Mouse (Mus musculus) central nervous system, embryonic 14 days (tissue): ENCODE measurements around the gene Shbg. TPM values are rescaled to one million over a fixed set of nuclear protein-coding genes. Genes with fewer than 3 reads are reported as not detected.

Experiments used
- polyA plus RNA-seq: library from polyadenylated mRNA; depleted of rRNA; stranded (reverse); fragments of >200 nt; gene quantifications from 2 replicates; pipeline ENCODE4 v1.2.3, GENCODE M21; 2012; rRNA removed

The Shbg gene
- not detected in 2 replicates for polyA plus RNA-seq

DNA sequence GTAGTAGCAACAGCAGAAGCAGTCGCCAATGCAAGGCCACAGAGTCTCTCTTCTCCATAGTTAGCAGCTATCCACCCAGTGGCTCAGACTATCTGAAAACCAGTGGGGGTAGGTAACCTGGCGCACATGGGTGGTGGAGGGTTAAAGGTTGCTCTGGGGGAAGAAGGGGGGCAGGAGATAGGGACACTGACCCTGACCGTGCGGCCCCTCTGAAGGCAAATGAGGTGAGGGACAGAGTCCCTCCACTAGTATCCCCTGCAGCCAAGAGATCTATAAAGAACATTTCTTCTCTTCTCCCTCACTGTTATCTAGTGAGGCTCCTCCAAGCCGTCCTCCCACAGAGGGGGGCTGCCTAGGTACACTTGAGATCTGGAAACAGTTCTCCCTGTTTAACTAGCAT, at the start of gene Shbg:
Gene Shbg (minus strand): TSS at position 101 of the 400 bp plus-strand sequence.

DNA sequence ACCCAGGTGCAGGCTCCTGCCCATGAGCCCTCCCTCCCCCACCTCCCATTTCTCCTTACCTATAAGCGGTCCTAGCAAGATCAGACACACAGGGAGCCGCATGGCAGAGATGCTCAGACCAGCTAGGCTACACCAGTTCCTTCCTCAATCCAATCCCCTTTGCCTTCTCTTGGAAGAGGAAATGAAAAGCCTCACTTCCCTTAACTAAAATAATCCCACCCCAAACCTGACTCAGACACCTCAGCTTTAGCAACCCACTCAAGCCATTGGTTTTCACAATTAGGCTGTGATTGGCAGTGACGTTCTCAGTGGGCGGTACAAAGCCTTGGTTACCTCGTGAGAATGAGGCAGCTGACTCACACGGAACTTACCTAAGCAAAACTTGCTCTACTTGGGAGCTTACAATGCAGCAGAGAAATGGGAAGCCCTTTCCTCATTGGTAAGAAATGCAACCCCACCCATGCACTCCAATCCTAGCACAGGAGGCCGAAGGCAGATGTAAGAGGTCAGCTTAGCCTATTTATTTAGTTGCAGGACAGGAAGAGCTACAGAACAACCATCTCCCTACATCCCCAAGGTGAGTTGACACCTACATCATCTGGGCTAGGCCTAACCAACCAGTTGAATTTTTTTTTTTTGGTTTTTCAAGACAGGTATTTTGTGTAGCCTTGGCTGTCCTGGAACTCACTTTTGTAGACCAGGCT, 48.4 kb upstream of the Shbg start, which contains the start of gene Cd68:
Gene Cd68 (minus strand): TSS at position 193 of the 704 bp plus-strand sequence.

DNA sequence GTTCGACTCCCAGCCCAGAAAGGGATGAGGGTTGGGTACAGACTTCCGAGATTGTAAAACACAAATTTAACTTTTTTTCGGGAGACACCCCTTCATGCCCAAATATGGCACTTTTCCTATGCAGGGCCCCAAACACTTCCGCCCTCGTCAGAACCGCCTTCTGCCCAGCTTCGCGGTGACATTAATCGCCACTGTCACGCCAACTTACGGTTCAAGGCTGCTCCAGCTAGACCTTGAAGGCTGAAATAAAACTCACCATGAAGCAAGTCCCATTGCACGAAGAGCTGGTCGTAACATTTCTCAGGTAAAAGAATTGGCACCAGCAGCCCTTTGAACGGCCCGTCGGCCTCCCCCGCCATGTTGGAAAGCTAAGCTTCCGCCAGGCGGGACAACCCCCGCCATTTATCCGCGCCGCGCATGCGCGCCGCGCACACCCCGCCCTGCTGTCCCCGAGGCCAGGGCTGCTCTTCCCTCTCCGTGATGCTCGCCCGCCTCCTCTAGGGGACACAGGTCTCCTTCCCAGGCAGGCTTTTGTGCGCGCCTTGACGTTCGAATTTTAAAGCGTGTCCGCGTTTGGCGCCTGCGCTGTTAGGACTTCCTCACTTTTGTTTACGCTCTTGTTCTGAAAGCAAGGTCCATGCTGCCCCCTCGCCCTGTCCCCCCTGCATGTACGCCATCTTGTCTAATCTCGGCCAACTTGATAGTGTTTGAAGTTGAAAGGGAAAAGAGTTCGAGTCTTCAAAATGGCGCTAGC, 44.7 kb upstream of the Shbg start, which contains the start of gene Mpdu1:
Gene Mpdu1 (minus strand): TSS at position 430 of the 754 bp plus-strand sequence.

DNA sequence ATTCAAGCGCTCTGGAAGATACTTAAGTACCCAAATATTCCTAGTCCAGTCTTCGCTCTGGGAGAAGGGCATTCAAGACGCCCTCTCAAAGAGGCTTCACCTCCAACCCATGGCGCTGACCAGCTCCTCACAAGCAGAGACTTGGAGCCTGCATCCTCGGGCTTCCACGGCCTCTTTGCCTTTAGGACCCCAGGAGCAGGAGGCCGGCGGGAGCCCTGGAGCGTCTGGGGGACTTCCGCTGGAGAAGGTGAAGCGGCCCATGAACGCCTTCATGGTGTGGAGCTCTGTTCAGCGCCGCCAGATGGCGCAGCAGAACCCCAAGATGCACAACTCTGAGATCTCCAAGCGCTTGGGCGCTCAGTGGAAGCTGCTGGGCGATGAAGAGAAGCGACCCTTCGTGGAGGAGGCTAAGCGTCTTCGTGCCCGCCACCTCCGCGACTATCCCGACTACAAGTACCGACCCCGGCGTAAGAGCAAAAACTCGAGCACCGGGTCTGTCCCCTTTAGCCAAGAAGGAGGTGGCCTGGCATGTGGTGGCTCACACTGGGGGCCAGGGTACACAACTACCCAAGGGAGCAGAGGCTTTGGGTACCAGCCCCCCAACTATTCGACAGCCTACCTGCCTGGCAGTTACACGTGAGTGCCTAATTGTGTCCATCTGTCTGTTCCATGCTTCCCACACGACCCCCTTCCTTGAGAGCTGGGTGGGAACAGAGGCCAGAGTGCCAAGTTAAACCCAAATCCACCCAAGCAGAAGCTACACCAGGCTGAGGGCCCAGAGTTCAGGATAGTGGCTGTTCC, 37.8 kb upstream of the Shbg start, which contains the start of gene Sox15:
Gene Sox15 (plus strand): TSS at position 51 of the 801 bp plus-strand sequence.

DNA sequence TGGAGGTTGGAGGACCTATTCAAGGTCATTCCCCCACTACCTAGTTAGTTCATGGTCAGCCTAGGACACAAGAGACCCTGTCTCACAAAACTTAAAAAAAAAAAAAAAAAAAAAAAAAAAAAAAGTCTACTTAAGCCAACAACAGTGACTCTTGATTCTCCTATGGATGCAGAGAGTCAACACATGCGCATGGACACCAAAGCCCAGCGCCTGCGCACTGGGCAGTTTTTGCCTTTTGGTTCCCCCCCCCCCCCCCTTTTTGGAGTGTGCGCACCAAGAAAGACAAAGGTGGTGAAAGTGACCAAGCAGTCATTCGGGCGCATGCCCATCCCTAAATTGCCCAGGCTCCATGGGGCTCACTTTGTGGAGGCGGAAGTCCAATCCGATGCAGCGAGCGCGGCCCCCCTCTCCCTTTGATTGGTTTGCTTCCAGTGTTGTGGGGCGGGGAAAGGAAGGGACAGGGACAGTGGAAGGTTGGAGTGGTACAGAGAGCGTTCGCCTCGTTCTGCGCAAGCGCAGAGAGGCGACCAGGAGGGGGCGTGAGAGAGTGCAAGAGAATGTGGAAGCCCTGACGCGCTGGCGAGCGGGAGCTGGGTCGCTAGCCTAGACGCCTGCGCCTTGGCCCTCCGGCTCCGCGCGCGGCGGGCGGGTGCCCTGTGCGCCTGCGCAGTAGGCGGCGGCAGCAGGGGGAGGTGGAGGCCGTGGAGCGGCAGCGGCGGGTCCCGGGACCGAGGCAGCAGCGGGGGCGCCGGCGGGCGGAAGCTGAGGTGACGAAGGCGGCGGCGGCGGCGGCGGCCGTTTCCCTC, 14.8 kb upstream of the Shbg start, which contains the start of gene Fxr2:
Gene Fxr2 (plus strand): TSS at position 707 of the 806 bp plus-strand sequence.

DNA sequence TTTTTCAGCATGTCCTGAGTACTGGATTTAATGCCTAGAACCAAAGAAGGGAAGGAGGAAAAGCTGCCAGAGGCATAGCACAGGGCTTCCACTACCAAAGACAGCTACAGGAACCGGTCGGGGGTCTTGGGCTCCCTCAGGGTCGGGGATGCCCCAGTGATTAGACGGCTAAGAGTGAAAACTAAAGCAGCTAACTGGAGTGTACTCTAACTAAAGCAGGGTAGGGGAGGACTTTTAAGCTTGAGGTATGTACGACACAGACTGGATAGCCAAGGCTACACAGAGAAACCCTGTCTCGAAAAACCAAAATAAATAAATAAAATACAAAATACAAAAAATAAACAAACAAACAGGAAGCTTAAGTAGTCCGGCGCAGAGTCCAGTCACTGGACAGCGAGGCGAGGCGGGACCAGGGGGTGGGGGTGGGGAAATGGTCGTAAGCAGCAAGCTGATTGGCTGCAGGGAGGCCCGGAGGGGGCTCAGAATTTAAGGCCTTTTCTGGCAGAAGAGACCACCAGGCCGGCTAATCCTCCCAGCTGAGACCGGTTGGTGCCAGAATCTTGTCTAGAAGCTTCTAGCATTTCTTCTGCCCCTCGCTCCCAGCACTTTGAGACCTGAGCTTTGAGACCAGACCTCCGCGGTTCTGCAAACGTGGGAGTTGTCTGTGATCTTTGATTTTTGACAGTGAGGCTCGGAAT, 4.0 kb upstream of the Shbg start, which contains the start of gene Sat2:
Gene Sat2 (plus strand): TSS at position 454 of the 698 bp plus-strand sequence.

DNA sequence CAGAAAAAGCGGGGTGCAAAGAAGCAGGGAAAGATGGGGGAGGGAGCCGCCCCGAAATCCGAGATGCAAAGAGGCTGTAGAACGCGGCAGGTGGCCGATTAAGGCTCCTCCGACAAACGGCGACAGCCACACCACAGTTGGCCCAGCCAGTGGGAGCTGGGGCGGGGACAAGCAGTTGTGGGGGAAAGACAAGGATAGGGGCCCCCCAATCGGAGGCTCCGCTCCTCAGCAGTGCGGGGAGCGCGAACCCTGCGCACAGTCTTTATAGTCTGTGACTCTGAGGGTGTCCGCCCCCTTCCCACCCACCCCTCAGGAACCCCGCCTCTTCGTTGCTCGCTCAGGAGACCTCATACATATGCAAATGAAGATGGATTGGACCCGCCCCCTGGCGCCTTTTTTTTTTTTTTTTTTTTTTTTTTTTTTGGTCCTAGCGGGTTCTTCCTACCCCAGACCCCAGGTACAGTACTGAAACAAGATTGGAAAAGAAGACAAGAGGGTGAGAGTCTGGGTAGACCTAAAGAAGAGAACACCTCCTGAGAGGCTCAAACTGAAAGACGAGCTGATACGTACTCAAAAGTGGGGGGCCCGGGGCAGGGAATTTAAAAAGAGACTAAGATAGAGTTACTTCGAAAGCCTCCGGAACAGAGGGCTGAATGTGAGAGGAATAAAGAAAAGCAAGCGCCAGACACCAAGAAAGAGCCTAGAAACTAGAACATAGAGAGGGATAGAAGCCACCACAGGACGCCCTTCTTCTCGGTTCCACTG, 11.8 kb downstream of the Shbg start, which contains the start of gene Atp1b2:
Gene Atp1b2 (minus strand): TSS at position 217 of the 765 bp plus-strand sequence.

DNA sequence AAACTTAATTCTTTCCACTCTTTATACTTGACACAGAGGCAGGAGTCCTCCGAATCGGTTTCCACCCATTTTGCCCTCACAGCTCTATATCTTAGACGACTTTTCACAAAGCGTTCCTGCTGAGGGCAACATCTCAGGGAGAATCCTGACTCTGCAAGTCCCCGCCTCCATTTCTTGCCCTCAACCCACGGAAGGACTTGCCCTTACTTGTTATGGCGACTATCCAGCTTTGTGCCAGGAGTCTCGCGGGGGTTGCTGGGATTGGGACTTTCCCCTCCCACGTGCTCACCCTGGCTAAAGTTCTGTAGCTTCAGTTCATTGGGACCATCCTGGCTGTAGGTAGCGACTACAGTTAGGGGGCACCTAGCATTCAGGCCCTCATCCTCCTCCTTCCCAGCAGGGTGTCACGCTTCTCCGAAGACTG, 37.6 kb downstream of the Shbg start, which contains the start of the genes Wrap53 and Trp53:
Gene Wrap53 (minus strand): TSS at position 165 of the 424 bp plus-strand sequence.
Gene Trp53 (plus strand): TSS at position 269 of the 424 bp plus-strand sequence.

Other genes with a start within 250 kb of the Shbg start
- gene Chd3, start 248.5 kb downstream of the Shbg start, polyA plus RNA-seq, result 342 and 343 TPM in 2 replicates
- 103 and 106 TPM in 2 replicates for gene Naa38, start 222.4 kb downstream of the Shbg start, polyA plus RNA-seq
- 32.2 and 34.2 TPM in 2 replicates for gene Cyb5d1, start 222.3 kb downstream of the Shbg start, polyA plus RNA-seq
- 5.4 and 6.8 TPM in 2 replicates for gene Tmem88, start 219.7 kb downstream of the Shbg start, polyA plus RNA-seq
- 20.4 and 25.1 TPM in 2 replicates for gene Kdm6b, start 204.2 kb downstream of the Shbg start, polyA plus RNA-seq
- gene Dnah2, start 68.8 kb downstream of the Shbg start, polyA plus RNA-seq, result 4.1 and 5.0 TPM in 2 replicates
- 144 and 154 TPM in 2 replicates for gene Efnb3, start 57.7 kb downstream of the Shbg start, polyA plus RNA-seq
- 19.6 and 22.7 TPM in 2 replicates for gene Wrap53, start 37.6 kb downstream of the Shbg start, polyA plus RNA-seq
- gene Trp53, start 37.5 kb downstream of the Shbg start, polyA plus RNA-seq, result 118 TPM in 2 replicates
- 47.1 and 54.8 TPM in 2 replicates for gene Atp1b2, start 12.0 kb downstream of the Shbg start, polyA plus RNA-seq
- gene Sat2, start 4.1 kb upstream of the Shbg start, polyA plus RNA-seq, result 18.7 and 19.4 TPM in 2 replicates
- gene Fxr2, start 15.1 kb upstream of the Shbg start, polyA plus RNA-seq, result 144 and 164 TPM in 2 replicates
- gene Sox15, start 37.4 kb upstream of the Shbg start, polyA plus RNA-seq, result 0.12 and 0.38 TPM in 2 replicates
- 132 and 137 TPM in 2 replicates for gene Mpdu1, start 44.7 kb upstream of the Shbg start, polyA plus RNA-seq
- gene Cd68, start 48.2 kb upstream of the Shbg start, polyA plus RNA-seq, result 9.8 and 10.6 TPM in 2 replicates
- 922 and 1,086 TPM in 2 replicates for gene Eif4a1, start 54.5 kb upstream of the Shbg start, polyA plus RNA-seq
- gene Senp3, start 64.2 kb upstream of the Shbg start, polyA plus RNA-seq, result 152 and 154 TPM in 2 replicates
- 0.74 and 1.5 TPM in 2 replicates for gene Tnfsf13, start 67.9 kb upstream of the Shbg start, polyA plus RNA-seq
- 4.1 and 8.2 TPM in 2 replicates for gene Tnfsf12, start 77.9 kb upstream of the Shbg start, polyA plus RNA-seq
- 1.3 and 2.6 TPM in 2 replicates for gene Tnfsfm13, start 78.2 kb upstream of the Shbg start, polyA plus RNA-seq
- 59.4 and 63.8 TPM in 2 replicates for gene Polr2a, start 140.7 kb upstream of the Shbg start, polyA plus RNA-seq
- 0.84 and 1.1 TPM in 2 replicates for gene Slc35g3, start 144.1 kb upstream of the Shbg start, polyA plus RNA-seq
- gene Zbtb4, start 148.0 kb upstream of the Shbg start, polyA plus RNA-seq, result 9.7 and 10.8 TPM in 2 replicates
- gene Chrnb1, start 178.0 kb upstream of the Shbg start, polyA plus RNA-seq, result 2.9 and 12.3 TPM in 2 replicates
- gene Fgf11, start 184.0 kb upstream of the Shbg start, polyA plus RNA-seq, result 20.0 and 20.9 TPM in 2 replicates
- gene Tmem102, start 187.7 kb upstream of the Shbg start, polyA plus RNA-seq, result 0.17 and 0.46 TPM in 2 replicates
- gene Gm39566, start 197.4 kb upstream of the Shbg start, polyA plus RNA-seq, result not detected in 2 replicates
- not detected in 2 replicates for gene Spem2, start 200.6 kb upstream of the Shbg start, polyA plus RNA-seq
- gene Spem1, start 204.3 kb upstream of the Shbg start, polyA plus RNA-seq, result 1.5 and 2.1 TPM in 2 replicates
- gene Nlgn2, start 219.9 kb upstream of the Shbg start, polyA plus RNA-seq, result 125 and 136 TPM in 2 replicates
- 203 and 228 TPM in 2 replicates for gene Tmem256, start 220.6 kb upstream of the Shbg start, polyA plus RNA-seq
- 98.8 and 111 TPM in 2 replicates for gene Plscr3, start 228.5 kb upstream of the Shbg start, polyA plus RNA-seq
- gene Tnk1, start 240.8 kb upstream of the Shbg start, polyA plus RNA-seq, result 0.05 and 0.81 TPM in 2 replicates